Mouse (Mus musculus) heart, postnatal 0 days (tissue): ENCODE measurements around the gene Nemp2.

Experiments used
- CTCF ChIP-seq: IDR thresholded peaks from 2 replicates; pipeline ENCODE4 v1.5.1; 2016; ENCODE audit warnings: antibody characterized with exemption, control low read depth, low read depth
- EP300 ChIP-seq: IDR thresholded peaks from 2 replicates; pipeline ENCODE4 v1.6.1; 2016; ENCODE audit warnings: antibody characterized with exemption, low read depth

DNA sequence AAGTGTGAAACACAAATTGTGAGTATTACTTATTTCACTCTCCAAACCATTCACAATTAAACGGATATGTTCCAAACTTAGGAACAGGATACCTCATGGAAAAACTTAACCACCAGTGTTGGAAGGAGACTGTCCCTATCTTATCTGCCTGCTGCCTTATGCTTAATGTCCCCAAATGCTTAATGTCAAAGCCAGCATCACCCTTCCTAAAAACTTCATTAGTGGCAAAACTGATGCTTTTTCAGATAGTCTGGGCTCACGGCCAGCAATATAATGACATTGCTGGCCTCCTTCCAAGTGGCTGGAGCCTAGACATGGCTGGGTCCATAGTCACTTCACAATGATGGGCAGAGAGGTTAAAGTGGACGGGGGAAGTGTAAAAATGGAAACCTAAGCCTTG is 46.1 kb downstream of the Nemp2 start:
- no peak for TF ChIP-seq CTCF
- peak; percentile 84; the same call in 1 of the 2 replicates for TF ChIP-seq EP300
